Mouse (Mus musculus): ENCODE results near the gene Mtch2.
"Not testable (repeated sequence)": the region's sequence is repeated elsewhere in the genome, so short reads cannot be mapped to it uniquely, and the experiment has no call there.

DNA sequence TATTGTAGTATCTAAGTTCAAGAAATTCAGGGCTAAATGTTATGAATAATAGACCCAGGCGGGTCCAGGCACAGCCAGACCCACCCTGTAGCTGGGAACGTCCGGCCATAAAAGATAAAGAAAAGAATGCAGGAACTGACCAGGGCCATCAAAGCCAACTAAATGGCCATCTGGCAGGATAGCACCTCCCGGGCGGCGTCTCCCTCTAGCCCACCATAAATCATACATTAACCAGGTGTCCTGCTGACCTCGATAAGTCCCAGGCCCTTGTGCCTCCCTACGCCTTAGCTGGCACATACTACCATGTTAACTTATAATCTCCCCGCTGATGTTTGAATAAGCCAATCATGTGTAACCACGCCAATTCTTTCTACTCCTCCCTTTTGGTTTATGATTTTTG, 22.4 kb upstream of the Mtch2 start:
- not testable (repeated sequence) for TF ChIP-seq POLR2A, CTCF (IDR thresholded peaks at IDR 0.05; ENCODE audit: insufficient read depth, low read depth, low read length)

Data from olfactory bulb, adult 2 months (tissue).